Mouse (Mus musculus): ENCODE results near the gene Hunk. TPM values are rescaled to one million over a fixed set of nuclear protein-coding genes. Genes with fewer than 3 reads are reported as not detected.

Gene Hunk
- total RNA-seq, 2 experiments from 2014 or later: 13.0 to 16.8 TPM

DNA sequence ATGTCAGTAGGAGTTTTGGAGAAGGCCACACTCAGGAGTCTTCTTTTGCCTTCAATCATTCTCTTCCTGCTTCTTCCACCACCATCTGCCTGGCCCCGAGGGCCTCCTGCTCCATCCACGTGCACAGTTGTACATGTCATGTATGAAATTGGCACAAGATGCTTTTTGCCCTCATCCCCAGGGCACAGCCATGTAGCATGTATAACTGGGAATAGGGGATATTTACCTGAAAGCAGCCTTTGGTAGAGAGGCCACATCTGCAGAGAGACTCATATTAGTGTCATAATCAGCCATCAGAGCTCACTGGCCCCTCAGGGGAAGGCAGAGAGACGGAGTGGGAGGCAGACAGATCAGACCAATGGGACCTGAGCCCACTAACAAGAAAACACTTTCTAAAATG is 160.8 kb downstream of the Hunk start:
- DNase-seq (ENCODE audit: low spot score in 2 of 2): no peak

DNA sequence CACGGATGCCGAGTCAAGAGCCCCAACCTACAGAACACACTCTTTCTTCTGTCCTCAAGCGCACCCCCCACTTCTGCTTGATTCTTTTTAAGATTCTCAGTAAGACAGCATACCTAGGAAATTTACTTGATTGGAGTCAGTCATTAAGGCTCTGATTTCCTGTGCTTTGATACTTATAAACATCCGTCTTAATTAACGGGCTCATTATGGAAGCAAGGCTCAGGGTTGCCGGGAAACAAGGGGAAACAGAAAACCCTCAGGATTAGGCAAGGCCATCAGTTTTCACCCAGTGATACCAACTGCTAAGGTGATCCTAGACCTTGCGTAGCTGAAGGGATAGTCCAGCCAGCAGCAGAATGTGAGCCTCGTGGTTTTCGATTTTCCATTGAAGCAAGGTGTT is 162.2 kb downstream of the Hunk start:
- no peak for DNase-seq (ENCODE audit: low spot score in 2 of 2)

Other genes starting within 250 kb of the Hunk start
- gene Tiam1, start 242.2 kb upstream of the Hunk start, total RNA-seq (2021): 100 to 1,000 TPM; 113 to 114 TPM
- 100 to 1,000 TPM; 426 to 447 TPM for gene Sod1, start 165.3 kb upstream of the Hunk start, total RNA-seq (2021)
- gene Scaf4, start 101.5 kb upstream of the Hunk start, total RNA-seq (2021): 10 to 100 TPM; 38.2 to 42.2 TPM